Mouse (Mus musculus) left cerebral cortex, postnatal 14 days (tissue): ENCODE measurements around the gene Col23a1. TPM values are rescaled to one million over a fixed set of nuclear protein-coding genes. Genes with fewer than 3 reads are reported as not detected.
A peak's percentile ranks its signal among the peaks of the same experiment; 100 is the strongest.
"Not testable (repeated sequence)": the region's sequence is repeated elsewhere in the genome, so short reads cannot be mapped to it uniquely, and the experiment has no call there.

Experiments used
- DNase-seq, 2 experiments: peaks; one replicate each; pipeline ENCODE4 v3.0.0; 2021 to 2022; ENCODE audit warnings: low spot score in 2 of 2, mixed read lengths in 1 of 2
- intact Hi-C: fragments of 180-260 bp; cut with DNase I; formaldehyde crosslinking; loops from one replicate; pipeline ENCODE4 v1.15.1; 2025
- total RNA-seq, 2 experiments: library from RNA; stranded (reverse); gene quantifications; 2 replicates each; pipeline ENCODE4 v1.2.3; 2021

Gene Col23a1
- total RNA-seq, 2 experiments from 2014 or later = 10.7 to 12.9 TPM

DNA sequence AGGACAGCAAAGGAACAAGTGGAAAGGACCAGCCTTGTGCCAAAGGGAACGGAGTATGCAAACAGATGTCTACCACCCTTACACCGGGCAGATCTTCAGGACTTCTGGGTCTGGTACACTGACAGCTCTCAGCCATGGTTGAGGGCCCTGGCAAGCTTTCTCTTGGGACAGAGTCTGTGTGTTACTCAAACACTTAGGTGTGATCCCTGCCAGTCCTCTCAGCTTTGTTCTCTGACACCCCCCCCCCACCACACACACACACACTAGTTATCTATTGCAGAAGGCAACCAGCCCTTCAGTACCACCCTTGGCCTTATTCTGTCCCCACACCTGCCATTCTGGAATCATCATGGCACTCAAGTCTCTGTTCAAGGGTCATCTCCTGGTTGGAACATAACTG is 332.1 kb downstream of the Col23a1 start:
- intact Hi-C loops = no loop called here
- no peak for DNase-seq

DNA sequence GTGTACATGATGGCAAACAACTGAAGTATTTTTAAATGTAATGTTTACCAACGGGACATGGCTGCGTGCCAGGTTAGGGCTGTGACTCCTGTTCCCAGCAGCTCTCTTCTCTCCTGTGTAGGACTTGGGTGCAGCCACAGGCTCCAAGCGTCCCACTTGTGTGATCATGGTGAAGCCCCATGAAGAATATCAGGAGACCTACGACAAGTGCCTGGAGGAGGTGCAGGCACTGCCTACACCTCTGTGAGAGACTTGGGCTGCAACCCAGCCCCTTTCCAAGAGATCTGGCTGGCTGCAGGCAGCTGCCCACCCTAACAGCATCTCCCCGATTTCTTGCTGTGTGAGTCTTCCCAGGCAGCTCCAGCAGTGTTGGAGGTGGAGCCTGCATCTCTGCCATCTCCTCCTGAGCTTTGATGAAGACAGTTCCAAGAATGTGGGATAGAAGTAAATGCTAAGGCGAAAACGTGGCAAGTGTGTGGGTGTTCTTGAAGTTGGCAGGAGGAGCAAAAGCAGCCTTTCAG is 333.3 kb downstream of the Col23a1 start:
- DNase-seq = peak; percentile 76 to 91
- intact Hi-C loops = no loop called here

DNA sequence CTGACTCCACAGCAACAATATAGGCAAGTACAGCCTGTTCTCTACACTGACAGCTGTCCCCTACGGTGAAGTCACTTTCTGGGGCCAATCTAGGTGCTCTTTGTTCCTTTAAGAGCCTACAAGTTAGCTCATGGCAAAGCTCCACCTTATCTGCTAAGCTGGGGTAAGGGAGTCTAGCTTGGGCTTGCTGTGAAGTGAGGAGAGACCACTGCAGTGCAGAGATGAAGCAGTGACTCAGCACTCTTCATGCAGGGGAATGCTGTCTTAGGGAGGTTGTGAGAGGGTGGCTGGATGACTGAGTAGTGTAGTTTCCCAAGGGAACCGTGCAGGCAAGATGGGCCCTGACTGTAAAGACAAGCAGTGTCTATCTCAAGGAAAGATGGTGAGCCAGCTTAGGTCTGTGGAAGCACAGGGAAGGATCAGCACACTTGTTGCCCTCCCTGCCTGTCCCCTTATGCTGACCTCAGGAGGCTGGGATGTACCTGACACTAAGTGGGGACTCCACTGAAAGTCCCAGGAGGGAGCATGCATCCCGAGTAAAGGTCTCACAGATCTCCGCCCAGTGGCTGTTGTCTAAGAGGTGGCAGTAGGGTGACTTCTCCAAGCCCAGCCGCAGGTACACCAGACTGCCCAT is 335.6 kb downstream of the Col23a1 start:
- no peak for DNase-seq
- intact Hi-C loops = no loop called here

DNA sequence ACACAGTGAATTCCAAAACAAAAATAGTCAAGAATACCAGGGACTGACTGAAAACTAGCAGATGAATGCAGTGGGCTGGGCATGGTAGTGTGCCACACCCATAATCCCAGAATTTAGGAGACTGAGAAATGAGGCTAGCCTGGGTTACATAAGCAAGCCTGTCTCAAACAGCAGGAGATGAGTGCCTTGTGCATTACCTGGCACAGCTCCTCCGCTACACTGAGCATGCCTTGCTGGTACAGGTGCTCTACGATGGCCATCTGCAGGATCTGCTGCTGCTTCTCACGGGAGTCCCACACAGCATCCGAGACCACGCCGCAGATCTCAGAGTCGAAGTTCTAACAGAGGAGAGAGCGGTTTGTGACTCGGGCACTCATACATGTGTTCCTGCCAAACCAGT is 337.7 kb downstream of the Col23a1 start:
- intact Hi-C loops = no loop called here
- no peak for DNase-seq

DNA sequence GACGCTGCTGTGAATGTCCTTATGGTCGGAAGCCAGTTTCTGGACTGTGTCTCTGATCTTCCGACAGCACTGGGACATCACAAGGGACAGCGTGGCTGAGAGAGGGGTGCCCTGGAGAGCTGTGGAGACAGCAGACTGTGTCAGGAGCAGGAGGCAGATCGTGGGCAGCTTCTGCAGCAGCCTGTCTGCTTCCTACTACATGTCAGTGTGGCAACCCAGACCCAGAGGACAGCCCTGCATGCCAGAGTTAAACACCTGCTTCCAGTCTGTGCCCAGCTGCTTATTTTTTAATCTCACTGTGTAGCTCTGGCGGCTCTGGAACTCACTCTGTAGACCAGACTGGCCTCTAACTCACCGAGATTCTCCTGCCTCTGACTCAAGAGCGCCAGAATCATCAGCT is 338.2 kb downstream of the Col23a1 start:
- intact Hi-C loops = no loop called here
- DNase-seq = no peak

DNA sequence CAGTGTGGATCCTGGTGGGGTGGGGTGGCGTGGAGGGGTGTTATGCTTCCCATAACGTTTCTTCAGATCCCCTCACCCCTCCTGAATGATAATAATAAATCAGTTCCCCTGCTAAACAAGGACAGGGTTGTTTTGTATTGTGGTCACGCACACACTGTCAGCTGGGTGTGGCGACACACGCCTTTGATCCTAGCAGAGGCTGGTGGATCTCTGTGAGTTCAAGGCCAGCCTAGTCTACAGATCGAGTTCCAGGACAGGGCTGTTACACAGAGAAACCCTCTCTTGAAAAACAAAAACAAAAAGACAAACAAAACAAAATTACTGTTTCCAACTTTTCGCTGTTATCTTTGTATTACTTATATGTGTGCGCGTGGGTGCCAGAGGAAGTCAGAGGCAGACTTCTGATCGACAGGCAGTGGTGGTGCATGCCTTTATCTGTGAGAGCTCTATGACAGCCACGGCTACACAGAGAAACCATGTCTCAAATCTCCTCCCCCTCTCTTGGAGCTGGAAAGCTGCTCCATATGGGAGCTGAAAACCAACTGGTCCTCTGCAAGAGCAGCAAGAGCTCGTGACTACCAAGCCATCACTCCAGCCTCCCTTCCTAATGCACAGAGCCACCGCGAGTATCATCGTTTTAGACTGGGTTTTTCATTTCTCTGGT is 340.1 kb downstream of the Col23a1 start:
- intact Hi-C loops = no loop called here
- peak; percentile 53 to 78 for DNase-seq

DNA sequence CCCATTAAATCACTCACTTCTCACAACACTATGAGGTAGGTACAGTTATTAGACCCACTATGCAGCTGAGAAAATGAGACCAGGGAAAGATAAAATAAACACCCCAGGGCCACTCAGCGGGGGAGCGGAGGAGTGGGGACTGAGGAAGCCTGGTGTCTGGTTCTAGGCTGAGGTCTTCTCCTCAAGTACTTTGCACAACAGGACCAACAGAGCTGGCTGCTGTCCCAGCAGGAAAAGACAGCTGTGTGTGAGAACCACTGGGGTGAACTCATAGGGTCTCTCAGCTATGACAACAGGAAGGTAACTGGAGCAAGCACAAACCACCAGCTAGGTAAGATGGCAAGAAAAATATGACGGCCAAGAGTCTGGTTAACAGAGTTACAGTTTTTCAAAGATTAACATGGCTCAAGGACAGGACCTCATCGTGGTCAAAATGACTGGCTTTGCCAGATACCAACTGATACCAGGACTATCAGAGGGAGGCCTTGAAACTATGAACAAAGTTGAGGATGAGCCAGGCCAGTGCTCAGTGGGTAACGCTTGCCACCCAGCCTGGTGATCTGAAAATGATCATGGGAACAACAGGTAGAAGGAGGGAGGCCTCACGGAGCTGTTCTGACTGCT is 342.5 kb downstream of the Col23a1 start:
- DNase-seq = no peak
- intact Hi-C loops = no loop called here

DNA sequence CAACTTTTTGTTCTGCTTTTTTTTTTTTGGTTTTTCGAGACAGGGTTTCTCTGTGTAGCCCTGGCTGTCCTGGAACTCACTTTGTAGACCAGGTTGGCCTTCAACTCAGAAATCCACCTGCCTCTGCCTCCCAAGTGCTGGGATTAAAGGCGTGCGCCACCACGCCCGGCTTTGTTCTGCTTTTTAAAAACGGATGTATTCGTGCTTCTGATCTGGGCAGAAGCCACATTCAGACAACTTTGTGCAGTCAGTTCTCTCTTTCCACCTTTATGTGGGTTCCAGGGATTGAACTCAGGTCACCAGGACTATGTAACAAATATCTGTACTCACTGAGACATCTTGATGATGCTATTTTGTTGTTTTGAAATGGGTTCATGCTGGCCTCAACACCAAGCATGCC is 343.5 kb downstream of the Col23a1 start:
- intact Hi-C loops, DNase-seq: not testable (repeated sequence)

Other genes with a start within 250 kb of the Col23a1 start
- gene Olfr1375, start 241.8 kb upstream of the Col23a1 start, total RNA-seq = not detected
- gene Zfp354a, start 230.7 kb upstream of the Col23a1 start, total RNA-seq = 10 to 100 TPM in 1 of 2 experiments, 1 to 10 TPM in 1; 7.9 to 10.6 TPM
- gene Gm12569, start 69.4 kb upstream of the Col23a1 start, total RNA-seq = not detected
- gene Clk4, start 28.2 kb upstream of the Col23a1 start, total RNA-seq = 100 to 1,000 TPM in 1 of 2 experiments, 10 to 100 TPM in 1; 99.1 to 102 TPM
- not detected for gene BC049762, start 26.9 kb upstream of the Col23a1 start, total RNA-seq